Mouse (Mus musculus) liver, postnatal 0 days (tissue): ENCODE results near the gene Gtpbp1. TPM values are rescaled to one million over a fixed set of nuclear protein-coding genes. Genes with fewer than 3 reads are reported as not detected.

Experiments
- ATAC-seq: fragments of 200-750 bp; cut with Nextera tagmentation; 2 replicates; pipeline ENCODE4 v1.8.0; 2017; ENCODE audit warnings: mild to moderate bottlenecking, moderate library complexity
- DNase-seq: peaks from one replicate; pipeline ENCODE4 v3.0.0-alpha.2; 2016
- H3K27ac ChIP-seq: fragments of 300-500 bp; sonication (generic); 2 replicates; pipeline ENCODE4 v1.5.1; 2014; ENCODE audit warnings: antibody characterized with exemption, moderate library complexity, mild to moderate bottlenecking, low read depth
- H3K27me3 ChIP-seq: fragments of 300-500 bp; sonication (generic); 2 replicates; pipeline ENCODE4 v1.6.1; 2014; ENCODE audit warnings: low read length, control low read depth, mixed read lengths; ENCODE audit not compliant: insufficient read depth
- H3K36me3 ChIP-seq: fragments of 300-500 bp; sonication (generic); replicated peaks from 2 replicates; pipeline ENCODE4 v1.6.1; 2014; ENCODE audit warnings: mild to moderate bottlenecking, control low read depth, low read length, moderate library complexity, mixed read lengths; ENCODE audit not compliant: insufficient read depth
- H3K4me1 ChIP-seq: fragments of 300-500 bp; sonication (generic); 2 replicates; pipeline ENCODE4 v1.6.1; 2014; ENCODE audit warnings: antibody characterized with exemption, mild to moderate bottlenecking, control low read depth; ENCODE audit not compliant: insufficient read depth
- H3K4me2 ChIP-seq: fragments of 300-500 bp; sonication (generic); 2 replicates; pipeline ENCODE4 v1.6.1; 2014; ENCODE audit warnings: low read depth, mild to moderate bottlenecking, low read length, moderate library complexity, mixed read lengths
- H3K4me3 ChIP-seq: fragments of 300-500 bp; sonication (generic); 2 replicates; pipeline ENCODE4 v1.5.1; 2014; ENCODE audit warnings: low read depth, low read length
- H3K9ac ChIP-seq: fragments of 300-500 bp; sonication (generic); replicated peaks from 2 replicates; pipeline ENCODE4 v1.6.1; 2014; ENCODE audit warnings: mild to moderate bottlenecking, moderate library complexity
- H3K9me3 ChIP-seq: fragments of 300-500 bp; sonication (generic); 2 replicates; pipeline ENCODE4 v1.6.1; 2016; ENCODE audit warnings: mild to moderate bottlenecking, control low read depth, low read length, mixed read lengths
- CTCF ChIP-seq: sonication (generic); IDR thresholded peaks from 2 replicates; pipeline ENCODE4 v1.5.1; 2016; ENCODE audit warnings: antibody characterized with exemption, low read depth
- EP300 ChIP-seq: IDR thresholded peaks from 2 replicates; pipeline ENCODE4 v1.6.1; 2016; ENCODE audit warnings: antibody characterized with exemption, low read depth, mild to moderate bottlenecking
- WGBS: fragments of 180-500 bp; shearing (Covaris S2); extraction: QIAGEN DNeasy Blood & Tissue Kit; methylation state at CpG from one replicate; pipeline ENCODE4 v1.1.7; 2014; ENCODE audit not compliant: insufficient replicate concordance; 5-methylcytosine and 5-hydroxymethylcytosine counted together
- polyA plus RNA-seq: library from polyadenylated mRNA; unstranded; fragments of >200 nt; fragmentation: Nextera tagmentation; extraction: Ambion mirVana; gene quantifications from 2 replicates; pipeline ENCODE4 v1.2.1, GENCODE M21; 2015

The Gtpbp1 gene
- polyA plus RNA-seq, 1 experiment from 2014 or later, result 16.8 TPM

- DNase-seq, result peak; percentile 98
Observed at GRCm38 (mm10) chr15:79687646-79688267, 2.9 kb upstream of the Gtpbp1 start, which contains the start of gene Josd1. Gene Josd1 (minus strand): TSS chr15:79687919.

GRCm38 (mm10) chr15:79688268-79688956, 2.2 kb upstream of the Gtpbp1 start:
- Histone ChIP-seq H3K27ac (peak overlapping the region; percentile 99), H3K36me3 (no peaks in the 10 kb centered on the region), H3K4me3 (peak overlapping the region; percentile 88), H3K4me1 (peaks cover 62% of the 10 kb centered on the region), H3K4me2 (peak overlapping the region; percentile 92), H3K9me3 (no peaks in the 10 kb centered on the region), H3K27me3 (no peaks in the 10 kb centered on the region), H3K9ac (peak overlapping the region; percentile 98)
- TF ChIP-seq EP300 (0 out of 2 replicates have a peak, but pooled peaks have one; percentile 44), CTCF (no peak)
- ATAC-seq, result peak; percentile 5
- 3% methylated on average over 8 of the region's 8 CpGs for WGBS
- no peak for DNase-seq

More at GRCm38 (mm10) chr15:79687646-79688267, 2.9 kb upstream of the Gtpbp1 start, which contains the start of gene Josd1:
- H3K36me3 ChIP-seq, result no peaks in the 10 kb centered on the region
- H3K4me2 ChIP-seq, result peak within 1 kb of the TSS; percentile 92
- H3K27ac ChIP-seq, result peak within 1 kb of the TSS; percentile 99
- peak within 1 kb of the TSS; percentile 88 for H3K4me3 ChIP-seq
- TF ChIP-seq EP300 (no peak), CTCF (no peak)
- H3K4me1 ChIP-seq, result peaks cover 62% of the 10 kb centered on the region
- no peaks in the 10 kb centered on the region for H3K9me3 ChIP-seq
- no peaks in the 10 kb centered on the region for H3K27me3 ChIP-seq
- peak within 1 kb of the TSS; percentile 98 for H3K9ac ChIP-seq
- under 1% methylated on average over 52 of the region's 72 CpGs for WGBS
- ATAC-seq, result peak; percentile 65

DNA sequence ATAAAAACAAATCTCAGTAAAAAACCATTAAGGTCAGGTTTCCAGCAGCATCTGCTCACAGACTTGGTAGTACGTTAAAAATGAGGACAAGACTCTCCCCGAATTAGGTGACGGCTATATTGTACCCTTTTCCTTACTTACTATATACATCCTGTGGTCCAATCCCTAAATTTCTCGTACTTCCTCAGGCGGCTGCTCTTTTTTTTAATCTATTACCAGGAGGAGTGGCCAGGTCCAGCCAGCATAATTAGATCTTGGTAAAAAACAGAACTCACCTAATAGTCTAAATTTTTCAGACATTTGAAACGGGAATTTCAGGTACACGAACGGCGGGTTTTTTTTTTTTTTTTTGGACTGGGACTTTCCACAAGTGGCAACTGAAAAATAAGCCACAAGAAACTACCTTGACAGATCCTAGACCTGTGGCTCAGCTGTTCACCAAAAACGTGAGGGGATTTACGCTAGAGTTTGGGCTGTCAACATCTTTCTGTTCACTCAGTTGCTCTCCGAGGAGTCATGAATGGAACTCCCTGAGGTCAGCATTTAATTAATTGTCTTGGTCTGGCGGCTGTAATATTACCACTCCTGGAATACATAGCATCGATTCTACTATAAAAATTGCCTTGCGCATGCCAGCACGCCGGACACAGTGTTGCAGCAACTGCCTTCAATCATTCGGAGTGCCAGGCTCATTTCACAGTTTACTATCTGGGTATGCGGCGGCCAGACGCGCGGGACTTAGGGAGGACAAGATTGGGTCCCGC, 801 bp upstream of the Gtpbp1 start:
- no peaks in the 10 kb centered on the region for H3K9me3 ChIP-seq
- ATAC-seq, result no peak
- peak overlapping the region; percentile 54 for H3K9ac ChIP-seq
- 13% methylated on average over 24 of the region's 24 CpGs for WGBS
- H3K27me3 ChIP-seq, result no peaks in the 10 kb centered on the region
- peaks cover 62% of the 10 kb centered on the region for H3K4me1 ChIP-seq
- H3K36me3 ChIP-seq, result 0 out of 2 replicates have a peak, but pooled peaks cover 2% of the 10 kb centered on the region
- TF ChIP-seq EP300 (no peak), CTCF (no peak)
- peak overlapping the region; percentile 93 for H3K4me3 ChIP-seq
- DNase-seq, result no peak
- H3K4me2 ChIP-seq, result peak overlapping the region; percentile 99
- peak overlapping the region; percentile 91 for H3K27ac ChIP-seq

GRCm38 (mm10) chr15:79691023-79691508, 421 bp downstream of the Gtpbp1 start:
- Histone ChIP-seq H3K4me1 (peaks cover 61% of the 10 kb centered on the region), H3K4me2 (peak overlapping the region; percentile 99), H3K4me3 (peak overlapping the region; percentile 93), H3K36me3 (peaks cover 11% of the 10 kb centered on the region; the same call in 1 of the 2 replicates), H3K9ac (peak overlapping the region; percentile 93), H3K27me3 (no peaks in the 10 kb centered on the region), H3K27ac (peak overlapping the region; percentile 91), H3K9me3 (no peaks in the 10 kb centered on the region)
- DNase-seq (no peak), ATAC-seq (no peak)
- WGBS, result under 1% methylated on average over 40 of the region's 53 CpGs
- TF ChIP-seq CTCF (no peak), EP300 (no peak)

- DNase-seq (no peak), ATAC-seq (no peak)
- Histone ChIP-seq H3K4me2 (peak overlapping the region; percentile 99), H3K4me1 (peaks cover 70% of the 10 kb centered on the region), H3K9me3 (no peaks in the 10 kb centered on the region), H3K27ac (peak overlapping the region; percentile 44; the same call in 1 of the 2 replicates), H3K27me3 (no peaks in the 10 kb centered on the region), H3K9ac (peak overlapping the region; percentile 93), H3K4me3 (peak overlapping the region; percentile 93), H3K36me3 (peaks cover 19% of the 10 kb centered on the region)
- WGBS, result 75% methylated on average over 5 of the region's 5 CpGs
- TF ChIP-seq EP300 (no peak), CTCF (no peak)
Observed at GRCm38 (mm10) chr15:79692334-79692733, 1.7 kb downstream of the Gtpbp1 start.
